Mouse (Mus musculus): Measurements from ENCODE around the gene Rbfox3.
A peak's percentile ranks its signal among the peaks of the same experiment; 100 is the strongest.

GRCm38 (mm10) chr11:118740001-118740400 is 171.4 kb downstream of the Rbfox3 start:
- TF ChIP-seq CTCF (IDR thresholded peaks at IDR 0.05; ENCODE audit: control insufficient read depth, insufficient read depth, low read length): peak; percentile 57
- TF ChIP-seq POLR2A (IDR thresholded peaks at IDR 0.05; ENCODE audit: borderline replicate concordance, control insufficient read depth, low read depth, low read length): no peak
